Mouse (Mus musculus) stomach, embryonic 16.5 days (tissue): ENCODE results near the gene A030005K14Rik. TPM values are rescaled to one million over a fixed set of nuclear protein-coding genes. Genes with fewer than 3 reads are reported as not detected.

ENCODE experiments used
- ATAC-seq: fragments of 200-750 bp; cut with Nextera tagmentation; 2 replicates; pipeline ENCODE4 v1.8.0; 2017; ENCODE audit warnings: moderate number of reproducible peaks, moderate TSS enrichment; ENCODE audit not compliant: insufficient read depth, low FRiP score
- H3K27ac ChIP-seq: fragments of 300-500 bp; sonication (generic); 2 replicates; pipeline ENCODE4 v1.5.1; 2014; ENCODE audit warnings: low read length
- H3K27me3 ChIP-seq: fragments of 300-500 bp; sonication (generic); 2 replicates; pipeline ENCODE4 v1.6.1; 2014; ENCODE audit warnings: low read length, control low read depth, mixed read lengths; ENCODE audit not compliant: control insufficient read depth, insufficient read depth
- H3K36me3 ChIP-seq: fragments of 300-500 bp; sonication (generic); 2 replicates; pipeline ENCODE4 v1.6.1; 2014; ENCODE audit warnings: low read length; ENCODE audit not compliant: control insufficient read depth, insufficient read depth
- H3K4me1 ChIP-seq: fragments of 300-500 bp; sonication (generic); 2 replicates; pipeline ENCODE4 v1.6.1; 2014; ENCODE audit warnings: low read length, control low read depth, mixed read lengths; ENCODE audit not compliant: control insufficient read depth, insufficient read depth
- H3K4me2 ChIP-seq: fragments of 300-500 bp; sonication (generic); 2 replicates; pipeline ENCODE4 v1.6.1; 2014; ENCODE audit warnings: low read depth, low read length, mixed read lengths
- H3K4me3 ChIP-seq: fragments of 300-500 bp; sonication (generic); replicated peaks from 2 replicates; pipeline ENCODE4 v1.5.1; 2014; ENCODE audit warnings: mild to moderate bottlenecking, low read length
- H3K9ac ChIP-seq: fragments of 300-500 bp; sonication (generic); 2 replicates; pipeline ENCODE4 v1.6.1; 2014; ENCODE audit warnings: low read length
- H3K9me3 ChIP-seq: fragments of 300-500 bp; sonication (generic); replicated peaks from 2 replicates; pipeline ENCODE4 v1.6.1; 2016; ENCODE audit warnings: low read length, control low read depth; ENCODE audit not compliant: control insufficient read depth
- WGBS: fragments of 180-500 bp; shearing (Covaris S2); extraction: QIAGEN DNeasy Blood & Tissue Kit; methylation state at CpG from one replicate; pipeline ENCODE4 v1.1.7; 2014; 5-methylcytosine and 5-hydroxymethylcytosine counted together
- polyA plus RNA-seq: library from polyadenylated mRNA; unstranded; fragments of >200 nt; fragmentation: Nextera tagmentation; extraction: Ambion mirVana; gene quantifications from 2 replicates; pipeline ENCODE4 v1.2.1, GENCODE M21; 2015

Gene A030005K14Rik
- polyA plus RNA-seq, 1 experiment from 2014 or later = not detected

DNA sequence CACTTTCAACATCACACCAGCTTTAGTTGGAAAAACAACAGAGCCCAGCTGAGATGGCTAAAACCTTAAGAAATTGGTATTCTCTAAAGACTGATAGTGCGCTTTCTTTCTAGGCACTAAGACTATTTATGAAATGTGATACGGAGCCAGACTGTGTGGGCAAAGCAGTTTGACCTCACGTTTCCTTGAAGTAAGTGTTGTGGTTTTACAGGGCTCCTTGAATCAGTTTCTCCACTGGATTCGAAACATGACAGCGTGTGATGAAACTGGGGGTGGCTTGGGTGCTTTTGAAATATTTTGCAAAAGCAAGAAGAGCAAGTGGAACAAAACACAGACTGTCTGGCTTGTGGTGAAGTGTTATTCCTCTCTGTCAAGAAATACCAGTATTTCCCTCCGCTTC, 17.8 kb upstream of the A030005K14Rik start:
- no peak for ATAC-seq
- no peak overlapping the region for H3K4me2 ChIP-seq
- H3K4me1 ChIP-seq = peaks cover 4% of the 10 kb centered on the region; the same call in 1 of the 2 replicates
- H3K4me3 ChIP-seq = no peak overlapping the region
- no peaks in the 10 kb centered on the region for H3K27me3 ChIP-seq
- no peaks in the 10 kb centered on the region for H3K9me3 ChIP-seq
- no peak overlapping the region for H3K27ac ChIP-seq
- H3K36me3 ChIP-seq = no peaks in the 10 kb centered on the region
- H3K9ac ChIP-seq = no peak overlapping the region
- WGBS = 67% methylated on average over 6 of the region's 6 CpGs

DNA sequence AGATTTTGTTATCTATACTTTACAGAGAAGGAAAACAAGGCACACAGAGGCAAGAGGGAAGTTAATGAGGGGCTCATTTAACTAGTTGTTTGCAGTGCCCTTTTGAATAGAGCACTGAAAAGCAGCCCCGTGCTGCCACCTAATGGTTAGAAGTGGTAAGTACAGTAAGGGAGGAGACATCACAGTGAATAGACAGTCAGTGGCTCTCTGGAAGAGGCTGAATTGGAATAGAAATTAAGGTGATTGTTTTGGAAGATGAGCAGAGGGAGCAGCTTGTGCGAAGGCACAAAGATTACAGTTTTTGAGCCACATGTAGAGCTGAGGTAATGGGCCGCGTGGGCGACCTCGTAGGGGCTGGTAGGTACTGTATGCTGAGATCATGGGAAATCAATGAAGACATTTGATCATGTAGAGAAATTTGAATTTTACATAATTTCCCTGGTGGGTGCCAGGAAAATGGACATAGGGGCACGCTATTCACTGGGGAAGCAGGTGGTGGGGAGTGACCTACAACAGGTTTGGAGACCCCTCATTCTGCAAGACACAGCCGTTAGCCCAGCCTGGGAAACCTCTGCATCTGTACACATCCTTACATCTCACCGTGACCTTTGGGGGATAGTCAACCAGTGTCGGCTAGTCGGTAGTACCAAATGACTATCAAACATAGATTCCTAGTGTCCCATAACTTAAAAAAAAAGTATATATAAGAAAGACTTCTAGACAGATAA, 17.2 kb upstream of the A030005K14Rik start:
- Histone ChIP-seq H3K27me3 (no peaks in the 10 kb centered on the region), H3K4me2 (peak overlapping the region; percentile 51), H3K27ac (no peak overlapping the region), H3K4me3 (peak overlapping the region; percentile 41), H3K9ac (no peak overlapping the region), H3K36me3 (no peaks in the 10 kb centered on the region), H3K4me1 (peaks cover 4% of the 10 kb centered on the region; the same call in 1 of the 2 replicates), H3K9me3 (no peaks in the 10 kb centered on the region)
- 48% methylated on average over 11 of the region's 11 CpGs for WGBS
- no peak; the same call in 1 of the 2 replicates for ATAC-seq

DNA sequence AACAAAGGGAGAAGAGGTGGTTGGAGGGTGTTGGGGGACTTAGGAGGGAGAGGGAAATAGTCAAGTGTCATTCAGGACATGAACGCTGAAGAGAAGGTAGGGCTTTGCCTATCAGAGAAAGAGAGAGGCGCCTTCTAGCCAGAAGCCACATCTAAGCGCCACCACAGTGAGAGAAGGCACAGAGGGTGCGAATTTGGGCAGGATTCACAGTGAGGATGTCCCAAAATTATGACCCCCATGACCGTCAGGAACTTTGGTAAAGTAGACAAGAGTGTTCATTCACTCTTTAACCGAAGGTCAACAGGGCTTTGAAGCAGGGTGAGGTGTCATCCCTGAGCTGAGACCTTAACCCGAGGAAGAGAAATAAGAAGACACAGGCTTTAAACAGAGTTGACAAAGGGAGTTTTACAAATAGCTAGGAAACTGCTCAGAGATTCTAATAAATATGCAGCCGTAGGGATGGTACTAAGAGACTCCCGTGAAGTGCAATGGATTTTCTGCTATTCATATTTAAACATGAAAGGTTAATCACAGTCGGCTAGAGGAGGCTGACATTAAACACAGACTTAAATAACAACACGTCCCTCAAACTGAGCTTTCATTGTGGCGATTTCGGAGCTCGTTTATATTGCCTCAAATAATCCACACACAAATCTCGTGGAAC, 16.5 kb upstream of the A030005K14Rik start:
- Histone ChIP-seq H3K36me3 (no peaks in the 10 kb centered on the region), H3K9me3 (no peaks in the 10 kb centered on the region), H3K9ac (no peak overlapping the region), H3K4me1 (peaks cover 4% of the 10 kb centered on the region; the same call in 1 of the 2 replicates), H3K4me2 (peak overlapping the region; percentile 51), H3K27me3 (no peaks in the 10 kb centered on the region), H3K4me3 (peak overlapping the region; percentile 41), H3K27ac (no peak overlapping the region)
- no peak for ATAC-seq
- WGBS = 33% methylated on average over 15 of the region's 15 CpGs

DNA sequence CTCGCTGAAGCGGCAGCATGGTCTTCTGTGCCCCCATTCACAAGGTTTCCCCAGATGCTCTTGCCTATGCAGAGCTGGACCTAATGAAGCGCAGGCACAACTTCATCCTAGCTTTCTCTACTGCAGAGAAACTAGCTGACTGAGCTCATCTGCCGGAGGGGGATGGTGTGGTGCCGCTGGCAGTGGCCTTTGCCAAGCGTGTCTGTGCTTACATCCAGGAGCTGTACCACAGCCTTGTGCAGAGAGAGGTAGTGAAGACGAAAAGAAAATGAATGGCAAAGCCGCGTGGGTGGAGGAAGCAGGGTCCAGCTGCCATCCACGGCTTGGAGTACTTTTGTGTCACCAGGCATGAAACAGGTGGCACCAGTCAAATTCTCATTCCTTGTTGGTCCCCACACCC, 8.0 kb upstream of the A030005K14Rik start:
- Histone ChIP-seq H3K27me3 (no peaks in the 10 kb centered on the region), H3K9me3 (no peaks in the 10 kb centered on the region), H3K36me3 (no peaks in the 10 kb centered on the region), H3K4me1 (no peaks in the 10 kb centered on the region), H3K4me2 (no peak overlapping the region), H3K9ac (no peak overlapping the region), H3K27ac (no peak overlapping the region), H3K4me3 (no peak overlapping the region)
- 84% methylated on average over 10 of the region's 10 CpGs for WGBS
- ATAC-seq = no peak

DNA sequence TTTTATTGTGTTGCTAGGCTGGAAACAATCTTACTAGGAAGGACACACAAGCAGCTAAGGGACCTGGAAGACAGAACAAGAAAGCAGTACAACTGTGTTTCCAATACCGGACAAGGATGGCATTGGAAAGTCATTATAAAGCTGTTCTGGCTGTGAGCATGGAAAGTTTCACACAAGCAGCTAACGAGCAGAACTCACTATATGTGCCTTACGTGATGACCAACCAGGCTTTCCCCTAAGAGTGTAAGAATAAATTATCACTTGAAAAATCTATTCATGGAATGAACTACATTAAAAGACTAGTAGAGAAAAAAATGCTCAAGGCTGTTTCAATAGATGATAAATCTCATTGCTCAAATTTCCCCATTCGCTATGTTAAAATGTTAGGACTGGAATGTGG, 7.4 kb upstream of the A030005K14Rik start:
- Histone ChIP-seq H3K4me2 (no peak overlapping the region), H3K4me1 (no peaks in the 10 kb centered on the region), H3K9me3 (no peaks in the 10 kb centered on the region), H3K9ac (no peak overlapping the region), H3K4me3 (no peak overlapping the region), H3K27me3 (no peaks in the 10 kb centered on the region), H3K36me3 (no peaks in the 10 kb centered on the region), H3K27ac (no peak overlapping the region)
- no peak for ATAC-seq
- WGBS = 90% methylated on average over 4 of the region's 4 CpGs

DNA sequence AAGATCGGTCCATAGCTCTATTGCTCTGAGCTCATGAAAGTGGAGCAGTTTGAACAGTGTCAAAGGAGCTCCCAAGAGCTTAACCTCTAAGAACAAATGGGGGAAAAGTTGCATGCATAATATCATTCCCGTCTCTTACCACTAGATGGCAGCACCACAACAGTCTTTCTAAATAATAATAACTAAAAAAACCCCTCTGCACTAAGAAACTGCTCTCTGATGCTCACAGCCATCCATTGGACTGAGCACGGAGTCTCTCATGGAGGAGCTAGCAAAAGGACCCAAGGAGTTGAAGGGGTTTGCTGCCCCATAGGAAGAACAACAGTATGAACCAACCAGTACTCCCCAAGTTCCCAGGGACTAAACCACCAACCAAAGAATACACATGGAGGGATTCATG, 5.7 kb upstream of the A030005K14Rik start:
- no peak for ATAC-seq
- Histone ChIP-seq H3K36me3 (no peaks in the 10 kb centered on the region), H3K4me1 (no peaks in the 10 kb centered on the region), H3K4me2 (no peak overlapping the region), H3K9me3 (no peaks in the 10 kb centered on the region), H3K9ac (no peak overlapping the region), H3K27ac (no peak overlapping the region), H3K27me3 (no peaks in the 10 kb centered on the region), H3K4me3 (no peak overlapping the region)
- WGBS = 23% methylated on average over 3 of the region's 3 CpGs

DNA sequence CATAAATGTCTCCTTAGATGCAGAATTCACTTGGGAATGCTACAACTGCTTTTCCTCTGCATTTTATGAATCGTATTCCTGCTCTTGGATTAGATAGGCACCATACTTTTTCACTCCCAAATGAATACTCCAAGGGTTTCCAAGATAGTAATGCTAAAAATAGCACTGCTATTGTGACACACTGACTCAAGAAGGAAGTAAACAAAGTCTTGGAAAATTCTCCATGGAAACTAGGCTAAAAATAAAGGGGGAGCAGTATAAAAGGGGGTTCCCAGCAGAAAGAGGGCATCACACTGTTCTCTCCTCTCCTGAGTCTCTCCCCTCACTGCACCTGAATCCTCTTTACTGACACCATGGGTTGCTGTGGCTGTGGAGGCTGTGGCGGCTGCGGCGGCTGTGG, 1.5 kb upstream of the A030005K14Rik start, which contains the start of gene Krtap28-13:
Krtap28-13 (plus strand) TSS at position 288 of the 400 bp plus-strand sequence.
- Histone ChIP-seq H3K27ac (no peak within 1 kb of the TSS), H3K9ac (no peak within 1 kb of the TSS), H3K36me3 (no peaks in the 10 kb centered on the region), H3K4me3 (no peak within 1 kb of the TSS), H3K9me3 (no peaks in the 10 kb centered on the region), H3K4me1 (no peaks in the 10 kb centered on the region), H3K27me3 (no peaks in the 10 kb centered on the region), H3K4me2 (no peak within 1 kb of the TSS)
- WGBS = 83% methylated on average over 4 of the region's 4 CpGs
- ATAC-seq = no peak

DNA sequence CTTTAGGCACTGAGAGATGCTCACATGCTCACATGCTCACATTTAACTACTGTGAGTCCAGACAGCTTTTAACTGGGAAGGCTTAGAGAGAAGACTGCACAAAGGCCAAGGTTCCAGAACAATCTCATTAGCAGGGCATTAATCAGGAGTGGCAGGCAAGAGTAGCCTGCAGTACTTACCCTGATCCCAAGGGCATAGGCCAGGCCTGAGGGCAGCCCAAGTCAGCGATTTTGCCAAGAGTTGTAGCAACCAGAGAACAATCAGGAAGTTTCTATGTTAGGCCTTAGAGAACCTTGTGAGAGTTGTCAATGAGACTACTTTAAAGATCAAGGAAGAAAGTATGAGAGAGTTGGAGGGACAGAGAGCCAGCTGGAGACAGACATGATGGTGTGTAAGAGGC, 697 bp downstream of the A030005K14Rik start:
- no peak for ATAC-seq
- Histone ChIP-seq H3K4me3 (no peak overlapping the region), H3K4me2 (no peak overlapping the region), H3K27me3 (no peaks in the 10 kb centered on the region), H3K4me1 (no peaks in the 10 kb centered on the region), H3K27ac (no peak overlapping the region), H3K9me3 (no peaks in the 10 kb centered on the region), H3K9ac (no peak overlapping the region), H3K36me3 (no peaks in the 10 kb centered on the region)
- WGBS = 31% methylated on average over 1 of the region's 1 CpGs

DNA sequence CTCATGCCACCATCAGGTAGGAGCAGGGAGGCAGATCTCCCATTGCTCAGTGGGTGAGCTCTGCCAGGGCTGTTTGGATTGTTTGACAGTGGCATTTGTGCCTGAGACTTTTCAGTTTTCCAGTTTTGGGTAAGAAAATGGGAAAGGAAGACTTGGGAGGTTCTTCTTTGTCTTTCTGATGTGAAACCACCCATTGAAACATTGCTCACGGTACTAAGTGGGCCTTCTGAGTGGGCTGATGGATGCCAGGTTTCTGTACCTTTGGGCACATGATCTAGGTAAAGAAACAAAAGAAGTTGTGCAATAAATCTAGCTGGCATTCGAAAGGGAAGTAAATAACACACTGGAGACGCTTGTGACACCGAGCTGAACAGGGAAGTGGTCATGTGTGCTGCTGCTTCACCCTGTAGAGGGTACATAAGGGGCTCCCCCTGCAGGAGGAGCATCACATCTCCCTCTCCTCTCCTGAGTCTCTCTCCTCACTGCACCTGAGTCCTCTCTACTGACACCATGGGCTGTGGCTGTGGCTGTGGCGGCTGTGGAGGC, 14.2 kb downstream of the A030005K14Rik start, which contains the start of gene Gm47969:
Gm47969 (plus strand) TSS at position 51 of the 546 bp plus-strand sequence.
- Histone ChIP-seq H3K9ac (no peak within 1 kb of the TSS), H3K27me3 (no peaks in the 10 kb centered on the region), H3K27ac (no peak within 1 kb of the TSS), H3K9me3 (no peaks in the 10 kb centered on the region), H3K4me3 (no peak within 1 kb of the TSS), H3K4me1 (no peaks in the 10 kb centered on the region), H3K4me2 (no peak within 1 kb of the TSS), H3K36me3 (no peaks in the 10 kb centered on the region)
- ATAC-seq = no peak
- 77% methylated on average over 5 of the region's 5 CpGs for WGBS
